Mouse (Mus musculus) myocyte (in vitro differentiated cells): ENCODE results near the gene AI661453.

Source experiments
- MYOG ChIP-seq, 3 experiments: IDR thresholded peaks; one replicate each; pipeline ENCODE4 v1.6.1; 2011; ENCODE audit warnings: control low read depth in 2 of 3, low read depth in 2 of 3, mild to moderate bottlenecking in 2 of 3; ENCODE audit not compliant: insufficient read length in 2 of 3, control insufficient read depth in 1 of 3, insufficient read depth in 1 of 3
- POLR2A ChIP-seq: IDR thresholded peaks from one replicate; pipeline ENCODE4 v1.6.1; 2011; ENCODE audit warnings: low read depth, mild to moderate bottlenecking, control low read depth, moderate library complexity; ENCODE audit not compliant: insufficient read length
- POLR2AphosphoS2 ChIP-seq: IDR thresholded peaks from one replicate; pipeline ENCODE4 v1.6.1; 2011; ENCODE audit warnings: low read depth, control low read depth; ENCODE audit not compliant: insufficient read length
- TCF12 ChIP-seq: IDR thresholded peaks from one replicate; pipeline ENCODE4 v1.6.1; 2011; ENCODE audit warnings: mild to moderate bottlenecking, control low read depth; ENCODE audit not compliant: poor library complexity, insufficient read depth, severe bottlenecking
- USF1 ChIP-seq: IDR thresholded peaks from one replicate; pipeline ENCODE4 v1.6.1; 2011; ENCODE audit warnings: low read depth, mild to moderate bottlenecking, control low read depth, moderate library complexity

GRCm38 (mm10) chr17:47516232-47516631, 79.8 kb downstream of the AI661453 start:
- TF ChIP-seq POLR2AphosphoS2 (no peak), USF1 (no peak), POLR2A (no peak), TCF12 (no peak), MYOG (IDR thresholded peaks at IDR 0.05; ENCODE audit: control insufficient read depth in 1 of 3, insufficient read depth in 1 of 3, insufficient read length in 2 of 3, low read depth in 2 of 3) (no peak)
